Mouse (Mus musculus) heart, adult 11 months (tissue): Measurements from ENCODE around the gene Olfr1054.
"Not testable (repeated sequence)": the region's sequence is repeated elsewhere in the genome, so short reads cannot be mapped to it uniquely, and the experiment has no call there.

ENCODE experiments used
- DNase-seq: peaks from one replicate; pipeline ENCODE4 v3.0.0; 2022

Olfr1054 gene

DNA sequence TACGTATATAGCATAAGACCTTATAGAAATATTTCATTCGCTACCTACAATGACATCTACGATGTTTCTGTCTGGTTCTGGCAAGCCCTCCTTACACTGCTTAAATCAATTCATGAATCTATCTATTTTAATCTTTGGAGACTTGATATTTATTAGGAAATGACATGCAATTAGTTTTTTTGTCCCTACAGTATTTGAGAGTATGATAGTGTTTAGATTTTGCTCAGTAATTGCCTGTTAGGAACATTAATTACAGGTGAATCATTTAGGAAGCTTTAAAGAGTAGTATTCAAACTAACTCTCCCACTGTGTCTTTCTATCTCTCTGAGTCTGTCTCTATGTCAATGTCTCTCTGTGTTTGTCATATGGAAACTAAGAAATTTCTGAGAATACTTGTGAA is at the start of gene Olfr1054:
Gene Olfr1054 (minus strand): TSS at position 101 of the 400 bp plus-strand sequence.
- DNase-seq, result no peak

DNA sequence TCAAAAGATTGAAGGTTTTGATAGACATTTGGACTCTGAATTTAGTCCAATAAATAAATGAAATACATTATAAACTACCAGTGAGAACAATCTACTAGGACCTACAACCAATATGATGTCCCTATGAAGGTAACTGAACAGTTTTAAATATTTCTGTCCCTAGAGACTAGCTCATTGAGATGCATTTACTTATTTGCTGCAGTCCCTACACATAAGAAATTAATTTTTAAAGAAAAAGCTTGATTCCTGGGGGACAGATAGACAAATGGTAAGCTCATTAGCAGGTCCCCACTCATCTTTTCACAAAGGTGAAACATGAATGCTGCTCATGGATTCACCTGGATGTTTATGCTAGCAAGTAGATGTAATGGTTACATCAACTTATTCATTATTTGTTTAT is 43.1 kb upstream of the Olfr1054 start, which contains the start of gene Olfr1057:
Gene Olfr1057 (minus strand): TSS at position 101 of the 400 bp plus-strand sequence.
- no peak for DNase-seq

DNA sequence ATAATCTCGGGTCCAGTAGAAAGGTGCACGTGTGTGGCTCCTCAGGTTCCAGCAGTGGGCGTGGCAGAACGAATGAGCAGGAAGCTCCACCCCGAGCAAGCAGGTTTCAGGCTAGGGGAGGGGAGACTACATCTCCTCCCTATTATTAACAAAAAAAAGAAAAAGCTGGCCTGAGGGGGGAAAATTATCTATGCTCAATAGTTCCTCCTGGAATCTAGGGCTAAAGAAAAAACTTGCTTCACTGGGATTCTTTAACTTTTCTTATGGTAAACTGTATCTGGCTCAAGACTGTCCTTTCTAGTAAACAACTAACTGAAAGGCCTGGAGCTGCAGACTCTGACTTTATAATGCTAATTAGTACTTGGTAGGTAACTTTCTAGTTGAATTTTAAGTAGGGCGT is 31.1 kb upstream of the Olfr1054 start:
- DNase-seq, result not testable (repeated sequence)

DNA sequence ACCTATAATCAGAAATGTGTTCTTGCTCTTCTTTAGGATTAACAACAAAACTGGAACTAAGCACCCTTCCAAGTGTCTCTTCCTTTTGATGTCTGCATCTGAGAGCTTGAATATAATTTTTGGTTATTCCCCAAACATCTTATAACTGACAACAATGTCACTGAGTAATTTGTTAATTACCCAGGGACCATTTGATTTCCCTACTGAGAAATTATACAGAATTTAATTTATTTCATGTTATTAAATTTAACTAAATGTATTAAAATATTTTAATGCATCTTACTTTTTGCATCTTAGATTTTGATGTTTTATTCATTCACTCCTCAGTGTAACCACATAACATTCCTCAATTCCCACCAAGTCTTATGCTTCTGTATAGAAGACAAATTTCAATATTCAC is 27.1 kb upstream of the Olfr1054 start, which contains the start of gene Olfr1056:
Gene Olfr1056 (minus strand): TSS at position 101 of the 400 bp plus-strand sequence.
- DNase-seq, result no peak

DNA sequence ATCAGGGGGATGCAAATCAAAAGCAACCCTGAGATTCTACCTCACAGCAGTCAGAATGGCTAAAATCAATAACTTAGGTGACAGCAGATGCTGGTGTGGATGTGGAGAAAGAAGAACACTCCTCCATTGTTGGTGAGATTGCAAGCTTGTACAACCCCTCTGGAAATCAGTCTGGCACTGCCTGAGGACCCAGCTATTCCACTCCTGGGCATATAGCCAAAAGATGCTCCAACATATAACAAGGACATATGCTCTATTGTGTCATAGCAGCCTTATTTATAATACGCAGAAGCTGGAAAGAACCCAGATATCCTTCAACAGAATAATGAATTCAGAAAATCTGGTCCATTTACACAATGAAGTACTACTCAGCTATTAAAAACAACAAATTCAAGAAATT is 16.5 kb upstream of the Olfr1054 start:
- DNase-seq, result not testable (repeated sequence)

DNA sequence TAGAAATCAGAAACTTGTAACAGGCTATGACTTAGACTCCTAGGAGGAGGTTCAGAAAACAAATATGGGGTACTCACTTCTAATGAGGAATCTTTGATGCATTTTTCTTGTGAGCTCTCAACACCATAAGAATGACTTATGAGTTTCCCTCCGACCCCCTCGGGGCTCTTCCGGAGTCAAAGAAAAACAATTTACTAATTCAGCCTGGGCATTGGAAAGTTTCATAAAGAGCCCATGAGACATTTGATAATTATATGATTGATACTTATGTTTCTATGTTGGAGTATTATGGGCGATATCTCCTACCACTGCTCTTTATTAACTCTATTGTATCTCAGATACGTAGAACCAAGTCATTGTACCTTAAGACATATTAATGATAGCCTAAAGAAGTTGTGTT is 15.0 kb upstream of the Olfr1054 start, which contains the start of gene Olfr1055:
Gene Olfr1055 (minus strand): TSS at position 101 of the 400 bp plus-strand sequence.
- DNase-seq, result no peak

DNA sequence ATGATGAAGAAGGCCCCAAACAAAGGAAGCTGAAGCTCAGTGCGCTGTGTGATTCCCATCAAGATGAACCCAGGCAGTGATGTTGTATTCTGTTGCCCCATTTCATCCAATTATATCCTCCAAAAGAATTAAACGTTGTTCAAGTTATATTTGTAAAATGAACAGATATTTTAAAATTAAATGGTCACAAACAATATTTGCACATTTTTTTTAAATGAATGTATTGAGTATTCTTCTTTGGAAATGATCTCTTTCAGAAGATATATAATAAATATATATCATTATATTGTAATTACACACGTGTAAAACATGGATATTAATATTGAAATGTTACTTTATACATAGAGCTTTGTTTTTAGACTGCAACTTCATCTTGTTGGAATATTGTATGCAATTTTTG is 20.0 kb downstream of the Olfr1054 start, which contains the start of gene Olfr1053:
Gene Olfr1053 (minus strand): TSS at position 101 of the 400 bp plus-strand sequence.
- no peak for DNase-seq

DNA sequence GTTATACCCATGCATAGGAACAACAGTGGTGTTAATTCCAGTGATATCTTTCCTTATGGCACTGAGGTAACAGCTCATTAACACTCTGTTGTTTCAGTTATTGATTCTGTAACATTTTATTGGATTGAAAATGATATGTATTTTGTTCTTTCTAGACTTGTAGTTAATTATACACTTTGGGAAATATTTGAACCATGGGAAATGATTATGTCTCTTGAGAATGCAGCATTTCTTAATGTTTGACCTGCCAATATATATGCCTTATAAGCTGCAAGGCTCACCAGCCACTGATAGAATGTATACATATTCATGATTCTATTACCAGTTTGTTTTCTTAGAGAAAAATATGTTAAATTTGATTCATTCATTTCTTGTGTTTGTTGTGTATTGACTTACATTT is 43.1 kb downstream of the Olfr1054 start, which contains the start of gene Olfr1052:
Gene Olfr1052 (plus strand): TSS at position 301 of the 400 bp plus-strand sequence.
- no peak for DNase-seq
